ENCODE assay signal across 7 mouse cellular contexts in the genomic region with DNA sequence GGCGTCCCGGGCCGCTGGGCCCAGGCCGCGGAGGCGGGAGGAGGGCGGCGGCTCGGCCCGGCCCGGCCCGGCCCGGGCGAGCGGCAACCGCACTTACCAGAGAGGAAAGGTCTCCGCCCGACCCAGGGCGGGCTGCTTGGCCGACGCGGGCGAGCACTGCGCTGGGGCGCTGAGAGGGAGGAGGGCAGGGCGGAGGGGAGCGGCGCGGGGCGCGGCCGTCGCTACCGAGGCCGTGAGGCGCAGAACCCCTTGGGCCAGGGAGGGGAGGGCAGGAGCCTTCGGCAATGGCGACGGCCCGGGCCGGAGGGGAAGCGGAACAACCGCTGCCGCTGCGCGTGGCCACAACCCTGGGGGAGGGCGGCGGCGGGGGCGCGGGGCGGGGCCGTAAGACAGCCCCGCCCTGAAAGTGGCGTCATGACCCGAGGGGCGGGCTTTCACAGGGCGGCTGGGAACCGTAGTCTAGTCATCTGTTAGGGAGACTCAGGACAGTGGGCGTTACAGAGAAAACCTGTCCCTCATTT. TPM values are rescaled to one million over a fixed set of nuclear protein-coding genes. Genes with fewer than 3 reads are reported as not detected.
DNase-seq lines count a peak whose midpoint lies in the region; ATAC-seq lines count a peak whose summit lies in the region.

TSS of gene Pak2 (minus strand) at position 352 of the 521 bp plus-strand sequence.

- no peaks in the 10 kb centered on the region for H3K9me3 ChIP-seq in embryonic facial prominence, embryonic 12.5 days
- no peaks in the 10 kb centered on the region for H3K9me3 ChIP-seq in limb, embryonic 13.5 days
- H3K9me3 ChIP-seq in midbrain, embryonic 16.5 days (replicated peaks; ENCODE audit: control insufficient read depth, low read length, poor library complexity, severe bottlenecking) = no peaks in the 10 kb centered on the region

- no peaks in the 10 kb centered on the region for H3K27me3 ChIP-seq in embryonic facial prominence, embryonic 12.5 days
- no peaks in the 10 kb centered on the region for H3K27me3 ChIP-seq in limb, embryonic 13.5 days
- no peaks in the 10 kb centered on the region for H3K27me3 ChIP-seq in midbrain, embryonic 16.5 days (ENCODE audit: control insufficient read depth, insufficient read depth, low read depth, low read length)

- 2% methylated on average over 53 of the region's 60 CpGs for WGBS in embryonic facial prominence, embryonic 12.5 days
- 1% methylated on average over 30 of the region's 60 CpGs for WGBS in limb, embryonic 13.5 days
- under 1% methylated on average over 31 of the region's 60 CpGs for WGBS in midbrain, embryonic 16.5 days

- H3K4me2 ChIP-seq in embryonic facial prominence, embryonic 12.5 days (replicated peaks) = peak within 1 kb of the TSS; percentile 54
- peak within 1 kb of the TSS; percentile 78 for H3K4me2 ChIP-seq in limb, embryonic 13.5 days (replicated peaks)
- peak within 1 kb of the TSS; percentile 74 for H3K4me2 ChIP-seq in midbrain, embryonic 16.5 days (ENCODE audit: low read length)

- ATAC-seq in embryonic facial prominence, embryonic 12.5 days (ENCODE audit: insufficient number of reproducible peaks, insufficient read depth, low FRiP score, low TSS enrichment) = peak; percentile 96
- peak; percentile 95 for ATAC-seq in limb, embryonic 13.5 days (ENCODE audit: low FRiP score, low read depth)
- ATAC-seq in midbrain, embryonic 16.5 days = peak; percentile 98

- peak within 1 kb of the TSS; percentile 99 for H3K9ac ChIP-seq in embryonic facial prominence, embryonic 12.5 days
- H3K9ac ChIP-seq in limb, embryonic 13.5 days = peak within 1 kb of the TSS; percentile 98
- H3K9ac ChIP-seq in midbrain, embryonic 16.5 days (ENCODE audit: low read depth, low read length) = peak within 1 kb of the TSS; percentile 97

- H3K4me3 ChIP-seq in embryonic facial prominence, embryonic 12.5 days = peak within 1 kb of the TSS; percentile 98
- H3K4me3 ChIP-seq in limb, embryonic 13.5 days = peak within 1 kb of the TSS; percentile 97
- peak within 1 kb of the TSS; percentile 99 for H3K4me3 ChIP-seq in midbrain, embryonic 16.5 days (ENCODE audit: low read depth, low read length)

- peak; percentile 92 for DNase-seq in adrenal gland, postnatal 25 days
- peak; percentile 90 to 93 for DNase-seq in heart, adult 18-20 months
- peak; percentile 80 to 83 for DNase-seq in kidney, adult 8-10 months
- peak; percentile 89 to 92 for DNase-seq in spleen, postnatal 10 days (ENCODE audit: low spot score in 2 of 2)

- peak within 1 kb of the TSS; percentile 97 for H3K27ac ChIP-seq in embryonic facial prominence, embryonic 12.5 days
- H3K27ac ChIP-seq in limb, embryonic 13.5 days = peak within 1 kb of the TSS; percentile 96
- H3K27ac ChIP-seq in midbrain, embryonic 16.5 days (ENCODE audit: low read length) = peak within 1 kb of the TSS; percentile 92

- peaks cover 5% of the 10 kb centered on the region for H3K36me3 ChIP-seq in embryonic facial prominence, embryonic 12.5 days
- peaks cover 8% of the 10 kb centered on the region for H3K36me3 ChIP-seq in limb, embryonic 13.5 days
- H3K36me3 ChIP-seq in midbrain, embryonic 16.5 days (ENCODE audit: control insufficient read depth, insufficient read depth, low read length) = peaks cover 4% of the 10 kb centered on the region

- peaks cover 15% of the 10 kb centered on the region for H3K4me1 ChIP-seq in embryonic facial prominence, embryonic 12.5 days
- peaks cover 21% of the 10 kb centered on the region for H3K4me1 ChIP-seq in limb, embryonic 13.5 days
- H3K4me1 ChIP-seq in midbrain, embryonic 16.5 days (ENCODE audit: control insufficient read depth, insufficient read depth, low read length) = peaks cover 23% of the 10 kb centered on the region

RNA-seq across cellular contexts. Expression of gene Pak2, which starts in this region (rescaled TPM):
- total RNA-seq in adrenal gland, postnatal 25 days (2021) = 57.0 and 59.5 TPM in 2 replicates
- polyA plus RNA-seq in embryonic facial prominence, embryonic 12.5 days (2016; fragmentation: Nextera tagmentation; extraction: Ambion mirVana) = 39.1 and 39.2 TPM in 2 replicates
- total RNA-seq in heart, adult 18-20 months (2021) = 10 to 100 TPM; 26.5 to 27.1 TPM
- polyA plus RNA-seq in limb, embryonic 13.5 days (2015; fragmentation: Nextera tagmentation; extraction: Ambion mirVana) = 30.0 and 32.3 TPM in 2 replicates
- polyA plus RNA-seq in midbrain, embryonic 16.5 days (2015; fragmentation: Nextera tagmentation; extraction: Ambion mirVana) = 37.5 and 40.4 TPM in 2 replicates

Comparison
In these comparisons a context has a peak if more than half of its experiments do, and no peak if none do; other contexts are left out.
1. Peak in every context shown above with its lines: DNase-seq, ATAC-seq, H3K4me3 ChIP-seq and H3K27ac ChIP-seq.